ENCODE assay signal across 8 mouse cellular contexts in the genomic region with DNA sequence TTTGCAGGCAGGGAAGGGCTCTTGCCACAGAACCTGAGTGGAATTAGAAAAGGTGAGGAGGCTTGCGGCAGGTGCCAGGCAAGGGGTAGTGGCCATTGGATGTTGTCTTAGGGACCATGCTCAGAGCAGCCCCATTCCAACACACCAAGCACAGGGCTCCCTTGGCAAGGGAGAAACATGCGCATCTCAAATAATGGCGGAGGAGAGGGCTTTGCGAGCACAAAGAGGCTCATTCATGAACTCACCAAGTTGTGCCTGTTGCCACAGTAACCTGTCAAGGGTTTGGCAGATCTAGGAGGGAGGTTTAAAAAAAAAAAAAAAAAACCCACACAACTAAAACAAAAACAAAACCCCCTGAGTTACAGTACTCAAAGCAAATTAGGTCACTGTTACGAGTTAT.
A peak's percentile ranks its signal among the peaks of the same experiment; 100 is the strongest.
DNase-seq lines count a peak whose midpoint lies in the region; ATAC-seq and TF ChIP-seq lines count a peak whose summit lies in the region.
"Had no signal": no experiment of that assay in that cellular context is flagged by ENCODE, and none has a peak within 500 bp of the region (broad histone marks: within the 10 kb centered on the region; RNA-seq: fewer than 3 reads in every experiment).

No protein-coding gene starts in this region.

- peak overlapping the region; percentile 80 for H3K27ac ChIP-seq in forebrain, postnatal 0 days (ENCODE audit: low read depth, low read length)
- H3K27ac ChIP-seq in heart, adult 2 months = no peak overlapping the region
- H3K27ac ChIP-seq: heart, embryonic 13.5 days had no signal

- TF ChIP-seq POLR2A in heart, adult 2 months (IDR thresholded peaks at IDR 0.05; ENCODE audit: insufficient read depth, low read depth, low read length) = no peak

- no peak for TF ChIP-seq EP300 in heart, adult 2 months (IDR thresholded peaks at IDR 0.05; ENCODE audit: insufficient read depth, low read depth, low read length)

- H3K4me1 ChIP-seq in forebrain, postnatal 0 days (ENCODE audit: insufficient read depth) = peaks cover 20% of the 10 kb centered on the region
- H3K4me1 ChIP-seq in heart, adult 2 months (ENCODE audit: control insufficient read depth, insufficient read depth, low read length) = no peaks in the 10 kb centered on the region
- H3K4me1 ChIP-seq: heart, embryonic 13.5 days had no signal

- no peaks in the 10 kb centered on the region for H3K27me3 ChIP-seq in forebrain, postnatal 0 days (ENCODE audit: insufficient read depth, low read length)
- no peaks in the 10 kb centered on the region for H3K27me3 ChIP-seq in heart, adult 2 months (ENCODE audit: control insufficient read depth, insufficient read depth, low read length)

- peak; percentile 88 for DNase-seq in Muller cell, postnatal 12 days (ENCODE audit: inconsistent ontology term)
- peak; percentile 74 for DNase-seq in brain, embryonic 18.5 days (ENCODE audit: low read depth, low spot score)
- DNase-seq in forebrain, postnatal 0 days = peak; percentile 83
- DNase-seq in mesoderm, embryonic 11.5 days (ENCODE audit: low read depth, low spot score) = peak; percentile 54
- DNase-seq in heart, adult 2 months = no peak
- DNase-seq in urinary bladder, postnatal 4 days (ENCODE audit: low spot score in 2 of 2) = no peak
- no peak for DNase-seq in gastrocnemius, postnatal 25 days

- no peaks in the 10 kb centered on the region for H3K36me3 ChIP-seq in forebrain, postnatal 0 days (ENCODE audit: insufficient read depth)
- H3K36me3 ChIP-seq in heart, adult 2 months (ENCODE audit: control insufficient read depth, insufficient read depth, low read length) = no peaks in the 10 kb centered on the region
- H3K36me3 ChIP-seq: heart, embryonic 13.5 days had no signal

- no peak overlapping the region for H3K9ac ChIP-seq in forebrain, postnatal 0 days
- H3K9ac ChIP-seq in heart, adult 2 months (ENCODE audit: low read depth, low read length) = no peak overlapping the region
- H3K9ac ChIP-seq: heart, embryonic 13.5 days had no signal

- peak overlapping the region; percentile 21; the same call in 1 of the 2 replicates for H3K4me2 ChIP-seq in forebrain, postnatal 0 days (ENCODE audit: low read depth)
- H3K4me2 ChIP-seq: heart, embryonic 13.5 days had no signal

- ATAC-seq in forebrain, postnatal 0 days = peak; percentile 93

- H3K4me3 ChIP-seq in forebrain, postnatal 0 days (ENCODE audit: low read depth, low read length) = no peak overlapping the region
- H3K4me3 ChIP-seq in heart, adult 2 months = no peak overlapping the region
- H3K4me3 ChIP-seq: heart, embryonic 13.5 days had no signal

- intact Hi-C loops in heart, adult 2 months (cut with DNase I) = no loop called here

- WGBS in forebrain, postnatal 0 days = 10% methylated on average over 5 of the region's 5 CpGs
- 69% methylated on average over 5 of the region's 5 CpGs for WGBS in heart, adult 2 months

- no peak for TF ChIP-seq CTCF in forebrain, postnatal 0 days (IDR thresholded peaks at IDR 0.05; ENCODE audit: low read depth)
- no peak for TF ChIP-seq CTCF in heart, adult 2 months (IDR thresholded peaks at IDR 0.05)

- no peaks in the 10 kb centered on the region for H3K9me3 ChIP-seq in forebrain, postnatal 0 days (ENCODE audit: low read length)
- H3K9me3 ChIP-seq: heart, embryonic 13.5 days had no signal

- no peaks in the 10 kb centered on the region for H3K79me2 ChIP-seq in heart, adult 2 months (replicated peaks; ENCODE audit: control insufficient read depth, insufficient read depth, low read length)

Comparison
In these comparisons a context has a peak if more than half of its experiments do, and no peak if none do; other contexts are left out.
1. DNase-seq: peak in Muller cell, postnatal 12 days (single experiment), brain, embryonic 18.5 days (single experiment), forebrain, postnatal 0 days (single experiment) and mesoderm, embryonic 11.5 days (single experiment); none in heart, adult 2 months (0 of 2), urinary bladder, postnatal 4 days (0 of 2) and gastrocnemius, postnatal 25 days (single experiment).